Mouse (Mus musculus): ENCODE measurements around the gene Zfand6. TPM values are rescaled to one million over a fixed set of nuclear protein-coding genes. Genes with fewer than 3 reads are reported as not detected.

Zfand6 gene
- total and polyA plus RNA-seq, 2 experiments: 94.2 to 134 TPM

GRCm38 (mm10) chr7:84577034-84577433, 112.7 kb downstream of the Zfand6 start:
- Histone ChIP-seq H3K79me2 (ENCODE audit: control insufficient read depth, insufficient read depth, low read length) (no peaks in the 10 kb centered on the region), H3K27me3 (ENCODE audit: control insufficient read depth, insufficient read depth, low read length) (no peaks in the 10 kb centered on the region), H3K36me3 (ENCODE audit: control insufficient read depth, insufficient read depth, low read length) (no peaks in the 10 kb centered on the region), H3K4me1 (ENCODE audit: control insufficient read depth, insufficient read depth, low read length) (no peaks in the 10 kb centered on the region), H3K27ac (replicated peaks; ENCODE audit: insufficient read depth, low read depth, low read length) (no peak overlapping the region), H3K4me3 (ENCODE audit: insufficient read depth, low read depth, low read length) (no peak overlapping the region), H3K9ac (ENCODE audit: low read depth, low read length) (no peak overlapping the region)
- DNase-seq (ENCODE audit: extremely low read depth, low read depth, low spot score): no peak
- WGBS: 83% methylated on average over 2 of the region's 2 CpGs
- TF ChIP-seq POLR2A (IDR thresholded peaks at IDR 0.05; ENCODE audit: extremely low read depth, insufficient read depth, low read length): no peak
- no peak for TF ChIP-seq CTCF (IDR thresholded peaks at IDR 0.05; ENCODE audit: low read depth, low read length)

DNA sequence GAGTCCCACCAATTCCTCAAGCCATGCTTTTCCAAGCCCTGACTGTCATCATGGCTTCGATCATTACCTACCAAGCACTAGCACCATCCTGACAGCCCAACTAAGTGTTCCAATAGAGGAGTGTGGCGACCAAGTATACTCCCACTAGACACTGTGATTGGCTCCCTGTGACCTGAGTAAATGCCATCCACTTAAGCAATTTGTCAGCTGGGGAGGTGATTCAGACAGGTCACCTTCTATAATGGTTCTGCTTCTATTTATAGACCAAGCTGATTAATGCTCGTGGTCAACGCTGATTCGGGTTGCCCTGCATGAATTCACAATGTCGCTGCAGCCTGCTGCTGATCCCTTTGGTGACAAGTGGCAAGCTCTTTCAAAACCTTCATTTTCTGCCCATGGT, 123.6 kb downstream of the Zfand6 start:
- DNase-seq (ENCODE audit: extremely low read depth, low read depth, low spot score): no peak
- TF ChIP-seq CTCF (IDR thresholded peaks at IDR 0.05; ENCODE audit: low read depth, low read length) (no peak), POLR2A (IDR thresholded peaks at IDR 0.05; ENCODE audit: extremely low read depth, insufficient read depth, low read length) (no peak)
- no peak overlapping the region for H3K27ac ChIP-seq (replicated peaks; ENCODE audit: insufficient read depth, low read depth, low read length)
- H3K36me3 ChIP-seq (ENCODE audit: control insufficient read depth, insufficient read depth, low read length): no peaks in the 10 kb centered on the region
- 81% methylated on average over 6 of the region's 6 CpGs for WGBS
- no peaks in the 10 kb centered on the region for H3K4me1 ChIP-seq (ENCODE audit: control insufficient read depth, insufficient read depth, low read length)
- H3K79me2 ChIP-seq (ENCODE audit: control insufficient read depth, insufficient read depth, low read length): no peaks in the 10 kb centered on the region
- H3K4me3 ChIP-seq (ENCODE audit: insufficient read depth, low read depth, low read length): no peak overlapping the region
- no peaks in the 10 kb centered on the region for H3K27me3 ChIP-seq (ENCODE audit: control insufficient read depth, insufficient read depth, low read length)
- no peak overlapping the region for H3K9ac ChIP-seq (ENCODE audit: low read depth, low read length)

DNA sequence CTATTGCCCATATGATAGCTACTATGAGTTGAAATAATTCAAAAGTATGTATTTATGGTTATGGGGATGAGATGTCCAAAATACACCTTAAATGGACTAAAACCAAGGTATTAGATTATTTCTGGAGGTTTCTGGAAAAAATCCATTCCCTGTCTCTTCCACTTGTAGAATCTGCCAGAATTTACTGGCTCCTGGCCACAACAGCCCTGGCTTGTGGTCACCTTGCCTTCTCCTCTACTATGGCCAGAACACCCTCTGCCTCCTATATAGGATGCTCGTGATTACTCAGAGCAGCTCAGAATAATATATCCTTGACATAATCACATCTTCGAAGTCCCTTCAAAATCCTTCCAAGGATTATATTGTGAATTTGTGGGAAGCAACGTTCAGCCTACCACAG, 125.5 kb downstream of the Zfand6 start:
- H3K4me3 ChIP-seq (ENCODE audit: insufficient read depth, low read depth, low read length): no peak overlapping the region
- 71% methylated on average over 3 of the region's 3 CpGs for WGBS
- no peaks in the 10 kb centered on the region for H3K79me2 ChIP-seq (ENCODE audit: control insufficient read depth, insufficient read depth, low read length)
- no peaks in the 10 kb centered on the region for H3K36me3 ChIP-seq (ENCODE audit: control insufficient read depth, insufficient read depth, low read length)
- TF ChIP-seq POLR2A (IDR thresholded peaks at IDR 0.05; ENCODE audit: extremely low read depth, insufficient read depth, low read length): no peak
- no peak for TF ChIP-seq CTCF (IDR thresholded peaks at IDR 0.05; ENCODE audit: low read depth, low read length)
- H3K4me1 ChIP-seq (ENCODE audit: control insufficient read depth, insufficient read depth, low read length): no peaks in the 10 kb centered on the region
- no peak overlapping the region for H3K27ac ChIP-seq (replicated peaks; ENCODE audit: insufficient read depth, low read depth, low read length)
- H3K27me3 ChIP-seq (ENCODE audit: control insufficient read depth, insufficient read depth, low read length): no peaks in the 10 kb centered on the region
- DNase-seq (ENCODE audit: extremely low read depth, low read depth, low spot score): no peak
- no peak overlapping the region for H3K9ac ChIP-seq (ENCODE audit: low read depth, low read length)

Other genes with a start within 250 kb of the Zfand6 start
- gene Gm2115, start 161.0 kb downstream of the Zfand6 start, total RNA-seq (2014; rRNA removed): 0.07 TPM in 1 of 2 replicates, not detected in the other
- gene Gm2115, start 161.0 kb downstream of the Zfand6 start, polyA plus RNA-seq (2012; rRNA removed): 0.01 TPM in 1 of 2 replicates, not detected in the other
- gene Fah, start 83.2 kb downstream of the Zfand6 start, total RNA-seq (2014; rRNA removed): 476 and 506 TPM in 2 replicates
- 711 and 1,059 TPM in 2 replicates for gene Fah, start 83.2 kb downstream of the Zfand6 start, polyA plus RNA-seq (2012; rRNA removed)
- gene Olfr291, start 163.6 kb upstream of the Zfand6 start, total RNA-seq (2014; rRNA removed): not detected in 2 replicates
- gene Olfr291, start 163.6 kb upstream of the Zfand6 start, polyA plus RNA-seq (2012; rRNA removed): not detected in 2 replicates